Mouse (Mus musculus) olfactory bulb, adult 2 months (tissue): ENCODE results near the gene Zfp507.

Source experiments
- CTCF ChIP-seq: fragments of 200-500 bp; IDR thresholded peaks from 2 replicates; pipeline ENCODE4 v1.5.1; 2012; ENCODE audit warnings: low read depth, mild to moderate bottlenecking, low read length, moderate library complexity; ENCODE audit not compliant: insufficient read depth
- POLR2A ChIP-seq: fragments of 200-500 bp; IDR thresholded peaks from 2 replicates; pipeline ENCODE4 v1.6.1; 2012; ENCODE audit warnings: mild to moderate bottlenecking, low read depth, low read length, moderate library complexity; ENCODE audit not compliant: insufficient read depth

GRCm38 (mm10) chr7:35830119-35830518 lies 27.3 kb upstream of the Zfp507 start:
- TF ChIP-seq CTCF (no peak), POLR2A (no peak)
